Mouse (Mus musculus) heart, postnatal 4 days (tissue): ENCODE measurements around the gene Mt2. TPM values are rescaled to one million over a fixed set of nuclear protein-coding genes. Genes with fewer than 3 reads are reported as not detected.
A peak's percentile ranks its signal among the peaks of the same experiment; 100 is the strongest.

ENCODE experiments used
- DNase-seq: peaks from one replicate; pipeline ENCODE4 v3.0.0; 2021
- total RNA-seq, 2 experiments: library from RNA; stranded (reverse); gene quantifications; 2 replicates each; pipeline ENCODE4 v1.2.3; 2021

The Mt2 gene
- total RNA-seq, 2 experiments from 2014 or later, result 35.5 to 37.4 TPM

DNA sequence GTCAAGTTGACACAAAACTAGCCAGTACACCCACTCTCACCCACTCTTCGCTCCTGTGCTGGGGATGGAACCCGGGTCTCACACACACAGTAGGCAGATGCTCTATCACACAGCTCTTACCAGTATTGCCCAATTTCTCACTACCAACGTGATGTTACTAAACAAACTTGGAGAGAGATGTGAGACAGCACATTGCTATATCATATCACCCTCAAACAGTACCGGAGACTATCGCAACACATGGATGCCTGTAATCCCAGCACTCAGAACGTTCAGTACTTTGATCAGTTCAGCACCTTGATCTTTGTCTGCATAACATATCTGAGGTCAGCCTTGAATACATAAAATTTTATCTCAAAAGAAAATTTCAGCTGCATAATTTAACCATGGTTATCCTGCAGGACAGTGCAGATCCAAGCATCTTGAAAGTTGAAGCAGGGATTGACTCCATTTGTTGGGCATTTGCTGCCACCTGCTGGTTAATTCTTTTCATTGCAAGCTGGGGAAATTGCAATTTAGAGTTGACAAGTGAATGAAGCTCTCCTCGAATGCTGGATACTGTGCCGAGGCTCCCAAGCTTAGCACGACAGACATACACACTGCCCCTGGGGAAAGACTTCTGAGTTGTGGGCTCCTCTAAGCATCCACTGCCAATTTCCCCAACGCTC, 26.9 kb downstream of the Mt2 start:
- peak; percentile 77 for DNase-seq

DNA sequence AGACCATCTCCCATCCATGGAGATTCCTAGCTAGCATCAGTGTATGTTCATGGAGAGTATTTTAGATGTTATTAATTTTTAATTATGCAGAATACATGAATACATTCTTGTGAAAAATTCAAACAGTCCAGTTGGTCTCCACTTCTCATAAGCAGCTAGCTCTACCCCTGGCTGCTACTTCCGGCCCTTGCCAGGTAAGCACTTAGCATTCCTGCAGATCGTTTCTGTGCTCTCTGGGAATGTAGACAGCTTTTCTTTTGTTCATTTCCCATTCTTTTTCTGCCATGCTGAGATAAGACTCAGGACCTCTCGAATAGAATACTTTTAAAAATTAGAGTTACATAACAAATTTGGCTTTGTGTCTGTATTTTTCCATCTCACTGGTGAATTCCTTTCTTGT, 31.6 kb downstream of the Mt2 start:
- DNase-seq, result no peak

DNA sequence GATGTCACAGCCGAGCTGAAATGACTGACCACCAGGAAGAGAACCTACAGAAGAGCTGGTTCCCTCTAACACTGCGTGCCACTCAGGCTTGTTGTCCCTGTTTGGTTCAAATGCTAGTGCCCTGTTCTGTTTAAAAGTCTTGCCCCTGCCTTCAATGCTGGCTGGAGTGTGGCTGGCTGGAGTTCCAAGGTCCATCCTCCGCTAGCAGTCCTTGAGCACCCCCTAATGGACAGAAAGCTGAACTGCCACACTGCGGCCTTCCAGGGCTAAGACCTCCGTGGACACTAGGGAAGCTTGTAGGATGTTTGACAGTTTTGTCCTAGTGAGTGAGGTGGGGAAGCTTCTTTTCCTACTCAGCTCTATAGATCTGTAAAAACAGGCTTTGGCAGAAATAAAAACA, 33.3 kb downstream of the Mt2 start:
- peak; percentile 86 for DNase-seq

DNA sequence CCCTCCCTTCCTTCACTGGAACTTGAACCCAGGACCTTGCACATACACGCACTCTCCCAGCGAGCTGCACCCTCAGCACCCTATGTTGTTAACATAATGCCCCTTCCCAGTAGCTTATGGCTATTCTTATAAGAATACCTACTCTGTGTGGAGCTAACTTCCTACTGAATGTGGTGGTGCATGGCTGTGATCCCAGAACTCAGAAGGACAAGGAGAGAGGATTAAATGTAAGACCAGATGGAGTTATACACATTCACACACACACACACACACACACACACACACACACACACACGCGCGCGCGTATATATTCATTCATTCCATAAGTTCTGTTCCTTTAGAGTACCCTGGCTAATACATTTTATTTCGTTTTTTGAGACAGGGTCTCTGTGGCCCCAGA, 33.8 kb downstream of the Mt2 start:
- DNase-seq, result no peak

DNA sequence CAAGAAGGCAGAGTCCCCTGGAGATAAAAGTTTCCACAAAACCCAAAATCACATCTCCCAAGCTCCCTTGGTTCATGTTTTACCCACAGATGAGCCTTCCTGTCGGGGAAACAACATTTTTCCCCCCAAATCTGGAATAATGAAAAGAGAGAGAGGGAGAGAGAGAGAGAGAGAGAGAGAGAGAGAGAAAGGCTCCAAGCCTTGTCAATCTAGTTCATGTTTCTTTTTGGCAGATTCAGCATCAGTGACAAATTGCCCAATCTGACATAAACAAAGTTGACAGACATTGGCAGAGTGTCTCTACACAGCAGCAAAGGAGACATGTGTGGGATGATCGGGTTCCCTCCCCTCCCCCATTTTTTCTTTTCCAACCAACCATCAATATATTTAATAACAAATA, 35.0 kb downstream of the Mt2 start:
- DNase-seq, result no peak

DNA sequence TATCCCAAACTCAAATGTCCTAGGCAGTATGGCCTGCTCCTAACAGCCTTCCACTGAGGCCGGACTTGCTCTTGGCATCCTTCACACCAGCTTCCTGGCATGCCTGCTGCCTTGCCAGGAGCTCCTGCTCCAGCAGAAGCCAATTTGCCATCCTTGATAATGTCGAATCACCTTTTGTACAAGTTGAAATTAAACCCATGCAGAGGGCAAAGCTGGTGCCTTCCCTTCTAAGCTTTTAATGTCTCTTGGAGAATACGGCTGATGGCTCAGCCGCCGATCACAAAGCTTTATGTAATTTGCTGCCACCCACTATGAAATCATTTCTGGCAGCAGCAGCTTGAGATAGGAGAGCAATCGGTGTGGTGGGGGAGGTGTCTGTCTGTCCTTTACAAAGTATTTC, 37.2 kb downstream of the Mt2 start:
- no peak for DNase-seq

DNA sequence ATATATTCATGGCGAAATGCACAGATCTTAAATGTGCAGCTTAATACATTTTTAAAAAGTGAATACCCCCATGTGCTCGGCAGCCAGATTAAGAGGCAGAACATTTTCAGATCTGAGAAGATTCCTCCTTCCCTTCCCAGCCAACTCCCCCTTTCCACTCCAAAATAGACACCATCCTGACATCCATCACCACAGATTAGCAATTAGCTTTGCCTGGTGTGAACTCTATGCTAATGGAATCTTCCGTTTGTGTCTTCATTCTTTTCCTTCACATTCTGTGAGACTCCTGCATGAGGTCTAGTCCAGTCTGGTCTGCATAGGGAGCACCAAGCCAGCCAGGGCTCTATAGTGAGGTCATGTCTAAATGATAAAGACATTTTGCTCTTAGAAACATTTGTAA, 37.8 kb downstream of the Mt2 start:
- DNase-seq, result no peak

DNA sequence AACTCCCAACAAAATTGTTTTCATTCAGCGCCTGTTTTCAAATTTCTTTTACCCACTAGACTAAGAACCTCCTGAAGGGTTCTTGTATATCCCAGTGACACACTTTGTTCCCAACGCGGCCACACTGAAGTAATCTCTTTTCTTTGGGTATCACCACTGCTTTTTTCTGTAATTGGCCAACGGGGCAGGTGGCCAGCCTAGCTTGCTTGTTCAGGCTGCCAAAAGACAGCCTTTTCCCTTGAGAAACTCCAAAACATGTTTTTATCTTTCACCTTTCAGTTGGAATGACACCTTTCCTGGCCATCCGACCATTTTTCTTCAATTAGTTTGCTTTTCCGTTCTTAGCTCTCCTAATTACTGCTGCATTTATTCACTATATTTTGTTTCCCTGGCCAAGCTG, 41.4 kb downstream of the Mt2 start:
- no peak for DNase-seq

DNA sequence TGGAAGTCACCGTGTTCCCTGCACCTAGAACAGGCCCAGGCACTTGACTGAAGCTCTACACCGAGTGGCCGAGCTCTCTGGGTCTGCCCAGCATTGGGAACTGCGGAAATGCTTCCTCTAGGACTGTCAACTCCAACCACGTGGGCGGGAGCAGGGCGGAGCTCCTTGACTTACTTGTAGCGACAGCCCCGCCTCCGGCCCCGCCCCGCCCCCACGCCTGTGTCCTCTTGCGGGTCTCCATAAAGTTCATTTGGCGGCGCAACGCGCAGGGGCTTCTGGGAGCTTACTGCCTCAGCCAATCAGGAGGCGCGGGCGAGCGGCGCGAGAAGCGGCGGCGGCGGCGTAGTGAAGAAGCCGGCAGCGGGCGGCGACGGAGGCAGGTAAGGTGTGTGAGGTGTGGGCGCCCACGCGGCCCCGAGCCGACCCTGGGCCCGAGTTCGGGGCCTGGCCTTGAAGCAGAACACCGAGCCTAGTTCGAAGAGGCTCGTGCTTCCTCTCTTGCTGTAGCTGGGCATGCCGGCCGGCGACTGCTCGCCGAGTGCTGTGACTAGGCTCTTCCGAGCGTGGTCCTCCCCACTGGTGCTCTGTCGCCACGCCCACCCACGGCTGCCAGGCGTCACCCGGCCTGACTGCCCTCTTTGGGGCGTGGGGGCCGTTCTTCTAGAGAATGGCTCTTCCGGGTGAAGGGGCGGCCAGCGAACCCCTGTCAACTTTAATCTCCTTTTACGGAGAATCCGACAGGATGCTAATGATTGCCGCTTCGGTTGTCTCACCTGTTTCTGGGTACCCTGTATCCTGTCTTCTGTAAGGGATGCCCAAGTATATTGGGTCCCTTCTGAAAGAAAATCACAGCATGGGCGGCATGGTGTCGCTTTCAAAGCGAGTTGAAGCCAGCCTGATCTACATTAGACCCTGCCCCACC, 42.0 kb downstream of the Mt2 start, which contains the start of gene Nup93:
Gene Nup93, plus strand, starts transcription at position 313 of the 922 bp plus-strand sequence.
- peak; percentile 98 for DNase-seq

Other genes starting within 250 kb of the Mt2 start
- 100 to 1,000 TPM; 134 to 137 TPM for gene Amfr, start 159.8 kb upstream of the Mt2 start, total RNA-seq
- gene Nudt21, start 135.6 kb upstream of the Mt2 start, total RNA-seq, result 10 to 100 TPM; 55.0 to 56.1 TPM
- gene Ogfod1, start 135.5 kb upstream of the Mt2 start, total RNA-seq, result 10 to 100 TPM; 18.1 to 20.4 TPM
- gene Bbs2, start 73.7 kb upstream of the Mt2 start, total RNA-seq, result 1 to 10 TPM; 6.7 to 7.1 TPM
- not detected for gene Mt4, start 35.5 kb upstream of the Mt2 start, total RNA-seq
- gene Mt3, start 20.1 kb upstream of the Mt2 start, total RNA-seq, result 10 to 100 TPM; 26.7 to 28.1 TPM
- gene Mt1, start 6.4 kb downstream of the Mt2 start, total RNA-seq, result 100 to 1,000 TPM; 168 to 174 TPM
- 10 to 100 TPM; 45.1 to 52.7 TPM for gene Nup93, start 41.9 kb downstream of the Mt2 start, total RNA-seq
- under 1 TPM in 1 of 2 experiments, not detected in 1; 0.11 TPM for gene Slc12a3, start 156.5 kb downstream of the Mt2 start, total RNA-seq
- gene Herpud1, start 213.8 kb downstream of the Mt2 start, total RNA-seq, result 10 to 100 TPM; 56.6 to 66.4 TPM